Mouse (Mus musculus) gastrocnemius, adult 18-20 months (tissue): Measurements from ENCODE around the gene Nfib. TPM values are rescaled to one million over a fixed set of nuclear protein-coding genes. Genes with fewer than 3 reads are reported as not detected.

Experiments
- DNase-seq: peaks from one replicate; pipeline ENCODE4 v3.0.0; 2021; ENCODE audit warnings: low spot score
- total RNA-seq, 2 experiments: library from RNA; stranded (reverse); gene quantifications; 2 replicates each; pipeline ENCODE4 v1.2.3; 2021

Gene Nfib
- total RNA-seq, 2 experiments from 2014 or later = 83.1 to 87.8 TPM

GRCm38 (mm10) chr4:82470938-82471320 lies 234.6 kb downstream of the Nfib start:
- DNase-seq = no peak

DNA sequence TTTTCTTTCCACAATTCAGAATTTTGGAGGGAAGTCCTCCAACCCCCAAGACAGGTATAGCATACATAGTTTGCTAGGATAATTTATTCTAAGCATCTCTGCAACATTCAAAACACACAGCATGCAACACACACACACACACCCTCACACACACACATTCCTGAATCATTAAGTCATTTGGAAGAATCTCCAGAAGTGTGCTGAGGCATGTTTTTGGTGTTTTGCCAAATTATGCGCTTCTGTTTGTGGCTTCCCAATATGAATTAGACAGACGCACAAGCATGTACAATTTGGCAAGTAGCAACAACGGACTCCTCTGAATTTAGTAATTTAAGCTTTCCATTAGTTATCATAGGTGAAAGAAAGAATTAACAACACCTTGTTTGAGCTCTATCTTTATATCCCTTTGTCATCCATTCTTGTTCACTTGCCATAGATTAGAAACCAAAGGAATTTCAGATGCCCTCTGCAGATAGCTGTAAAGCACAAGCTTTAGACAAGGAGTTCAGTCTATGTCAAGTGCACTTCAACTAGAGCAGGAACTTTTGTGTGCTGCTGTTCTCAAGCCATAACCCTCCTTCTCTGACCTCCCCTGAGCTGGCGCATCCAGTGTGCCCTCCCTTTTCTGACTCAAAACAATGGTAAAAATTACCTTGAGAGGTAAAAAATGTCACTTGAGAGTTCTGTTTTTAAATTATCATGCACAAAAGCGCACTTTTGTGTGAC lies 235.2 kb downstream of the Nfib start:
- no peak for DNase-seq

DNA sequence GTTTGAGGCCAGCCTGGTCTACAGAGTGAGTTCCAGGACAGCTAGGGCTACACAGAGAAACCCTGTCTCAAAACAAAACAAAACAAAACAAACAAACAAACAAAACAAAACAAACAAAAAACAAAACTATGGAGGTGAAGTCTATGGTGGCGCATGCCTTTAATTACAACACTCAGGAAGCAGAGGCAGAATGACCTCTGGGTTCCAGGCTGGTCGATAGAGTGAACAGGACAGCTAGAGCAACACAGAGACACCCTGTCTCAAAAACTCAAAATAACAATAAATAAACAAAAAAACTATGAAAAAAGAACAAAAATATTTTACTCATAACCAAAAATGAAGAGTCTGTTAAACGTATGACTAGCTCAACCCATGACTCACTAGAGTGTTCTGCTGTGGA lies 236.6 kb downstream of the Nfib start:
- DNase-seq = no peak

DNA sequence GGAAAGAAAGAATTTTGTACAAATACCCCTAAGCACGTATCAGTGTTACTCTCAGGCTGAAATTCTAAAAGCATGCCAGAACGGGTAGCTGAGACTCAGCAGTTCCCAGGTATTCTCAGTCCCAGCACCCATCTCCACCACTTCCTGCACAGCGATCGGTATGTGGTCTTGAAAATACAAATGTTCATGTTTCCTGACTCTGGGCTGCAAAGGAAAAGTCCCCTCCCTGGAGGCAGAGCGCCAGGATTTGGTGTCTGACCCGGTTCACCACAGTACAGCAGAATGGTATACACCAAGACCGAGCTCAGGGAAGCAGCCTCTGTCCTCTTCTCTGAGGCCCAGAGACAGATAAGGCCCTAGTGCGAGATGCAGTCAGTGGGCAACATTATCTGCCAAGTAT lies 238.8 kb downstream of the Nfib start:
- peak; percentile 38 for DNase-seq

DNA sequence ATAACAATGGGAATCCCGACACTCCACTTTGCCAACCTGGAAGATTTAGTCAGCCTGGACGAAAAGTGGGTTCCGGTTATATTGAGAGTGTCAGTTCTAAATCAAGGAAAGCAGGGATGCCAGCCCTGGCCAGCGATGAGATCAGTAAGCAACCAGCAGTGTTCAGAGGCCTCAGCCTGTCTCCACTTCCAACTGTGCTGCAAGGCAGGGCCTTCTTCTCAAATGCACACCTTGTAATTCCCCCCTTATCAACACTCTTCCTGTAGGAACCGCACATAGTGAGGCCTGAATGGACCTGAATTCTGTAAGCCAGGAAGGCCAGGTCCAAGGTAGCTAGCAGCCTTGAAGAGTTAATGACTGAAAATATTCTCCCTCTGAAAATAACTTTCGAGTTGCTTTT lies 239.4 kb downstream of the Nfib start:
- peak; percentile 37 for DNase-seq

GRCm38 (mm10) chr4:82464051-82464632 lies 241.4 kb downstream of the Nfib start:
- DNase-seq = peak; percentile 56

DNA sequence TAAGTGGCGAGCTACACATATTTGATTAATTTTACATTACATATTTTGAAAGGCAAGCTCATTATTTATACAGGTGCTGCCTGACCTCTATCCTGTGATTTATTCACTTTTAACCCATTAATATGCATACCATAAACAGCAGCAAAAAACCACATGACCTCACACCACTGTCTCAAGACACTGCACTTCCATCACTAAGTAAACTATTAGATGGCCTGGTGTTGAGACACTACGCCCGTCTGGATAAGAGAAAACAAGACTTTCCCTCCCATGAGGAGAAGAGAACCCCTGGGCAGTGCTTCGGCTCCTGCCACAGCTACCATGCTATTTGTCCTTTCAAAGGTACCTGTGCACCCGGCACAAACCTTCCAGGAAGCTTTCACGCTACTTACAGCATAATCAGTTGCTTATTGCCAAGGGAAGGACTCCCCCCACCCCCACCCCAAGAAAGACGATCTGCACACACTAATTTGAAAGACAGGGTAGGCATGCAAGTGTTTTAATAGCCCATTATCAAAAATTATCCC lies 242.3 kb downstream of the Nfib start:
- no peak for DNase-seq

- DNase-seq = no peak
Measured at GRCm38 (mm10) chr4:82461676-82462075, 243.9 kb downstream of the Nfib start.

DNA sequence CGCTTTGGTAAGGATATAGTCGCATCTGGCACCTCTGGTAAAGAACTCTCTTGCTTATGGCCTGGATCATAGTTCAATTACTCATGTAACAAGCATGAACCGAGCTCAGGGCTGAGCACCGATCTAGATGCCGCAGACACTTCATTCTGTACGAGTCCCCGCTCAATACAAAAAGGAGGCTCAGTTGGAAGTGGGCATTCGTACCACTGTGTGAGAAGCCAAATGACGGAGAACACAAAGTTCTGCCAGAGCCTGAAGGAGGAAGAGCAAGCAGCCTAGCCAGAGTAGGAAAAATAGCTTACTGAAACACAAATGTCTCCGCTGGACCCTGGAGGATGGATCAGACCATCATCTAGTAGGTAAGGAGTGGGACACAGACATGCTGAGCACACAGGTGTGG lies 246.7 kb downstream of the Nfib start:
- DNase-seq = peak; percentile 35

DNA sequence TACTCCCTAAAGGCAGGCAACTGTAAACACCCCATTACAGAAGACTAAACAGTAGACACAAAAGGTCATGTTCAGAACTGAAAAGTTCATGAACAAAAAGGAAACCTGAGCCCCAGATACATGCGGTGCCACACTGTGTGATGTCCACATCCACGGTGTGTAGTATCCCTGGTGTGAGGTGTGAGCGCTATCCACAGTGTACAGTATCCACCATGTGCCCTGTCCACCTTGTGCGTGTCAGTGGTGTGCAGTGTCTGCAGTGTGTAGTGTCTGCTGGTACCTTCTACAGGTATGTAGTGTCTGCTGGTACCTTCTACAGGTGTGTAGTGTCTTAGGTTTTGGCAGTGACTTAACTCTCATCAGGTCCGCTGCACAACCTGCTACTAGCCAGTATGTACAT lies 248.6 kb downstream of the Nfib start:
- no peak for DNase-seq

GRCm38 (mm10) chr4:82456323-82456713 lies 249.2 kb downstream of the Nfib start:
- no peak for DNase-seq

DNA sequence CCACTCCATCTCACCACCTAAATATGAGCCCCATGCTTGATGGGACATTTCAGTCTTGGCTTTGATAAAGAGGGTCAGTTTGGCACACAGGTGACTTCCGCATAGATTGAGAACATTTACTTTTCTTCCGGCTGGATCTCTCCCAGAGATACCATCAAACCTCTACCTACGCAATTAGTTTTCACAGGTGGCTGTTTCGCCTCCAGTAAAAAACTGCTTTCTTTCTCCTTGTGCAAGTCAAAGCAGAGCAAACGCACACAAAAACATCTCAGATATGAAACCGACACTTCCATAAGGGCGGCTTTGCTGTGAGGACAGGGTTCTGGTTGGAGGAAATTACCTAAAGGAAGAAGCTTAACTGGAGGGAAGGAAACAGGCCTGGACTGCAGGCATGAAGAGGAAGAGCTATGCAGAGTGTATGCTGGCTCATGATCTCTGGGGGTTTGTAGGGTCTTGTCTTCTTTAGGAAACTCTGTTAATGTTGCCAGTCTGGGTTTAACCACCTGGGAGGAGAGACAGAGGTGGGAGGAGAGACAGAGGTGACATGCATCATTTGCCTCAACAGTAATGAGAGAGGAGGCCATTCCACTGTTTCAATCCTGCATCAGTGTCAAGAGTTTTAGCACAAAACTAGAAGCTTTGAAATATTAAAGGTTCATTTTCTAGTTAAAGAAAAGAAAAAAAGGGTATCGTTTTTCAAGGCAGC lies 249.8 kb downstream of the Nfib start:
- DNase-seq = no peak

- no peak for DNase-seq
Measured at GRCm38 (mm10) chr4:82454989-82455388, 250.6 kb downstream of the Nfib start.

- no peak for DNase-seq
Measured at GRCm38 (mm10) chr4:82453341-82453740, 252.2 kb downstream of the Nfib start.

- no peak for DNase-seq
Measured at GRCm38 (mm10) chr4:82452905-82453304, 252.6 kb downstream of the Nfib start.

GRCm38 (mm10) chr4:82447061-82447671 lies 258.4 kb downstream of the Nfib start:
- peak; percentile 97 for DNase-seq

DNA sequence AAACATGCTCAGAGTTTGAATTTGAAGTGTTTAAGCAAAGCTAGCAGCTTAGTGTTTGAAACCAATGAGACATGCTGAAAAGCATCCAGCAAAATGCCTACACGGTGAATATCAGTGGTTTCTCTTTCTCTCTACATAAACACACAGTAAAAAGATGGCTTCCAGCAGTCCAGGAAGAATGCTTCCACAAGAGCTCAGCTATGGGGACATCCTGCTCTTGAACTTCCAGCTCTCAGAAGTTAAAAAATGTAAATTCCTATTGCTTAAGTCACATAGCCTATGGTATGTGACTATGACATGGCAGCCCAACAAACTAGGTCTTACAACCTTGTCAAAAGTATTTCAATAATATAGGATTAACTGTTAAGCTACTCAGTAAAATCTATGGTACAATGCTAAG lies 261.5 kb downstream of the Nfib start:
- DNase-seq = no peak

- DNase-seq = no peak
Measured at GRCm38 (mm10) chr4:82443441-82443840, 262.1 kb downstream of the Nfib start.

- DNase-seq = no peak
Measured at GRCm38 (mm10) chr4:82443003-82443402, 262.5 kb downstream of the Nfib start.

DNA sequence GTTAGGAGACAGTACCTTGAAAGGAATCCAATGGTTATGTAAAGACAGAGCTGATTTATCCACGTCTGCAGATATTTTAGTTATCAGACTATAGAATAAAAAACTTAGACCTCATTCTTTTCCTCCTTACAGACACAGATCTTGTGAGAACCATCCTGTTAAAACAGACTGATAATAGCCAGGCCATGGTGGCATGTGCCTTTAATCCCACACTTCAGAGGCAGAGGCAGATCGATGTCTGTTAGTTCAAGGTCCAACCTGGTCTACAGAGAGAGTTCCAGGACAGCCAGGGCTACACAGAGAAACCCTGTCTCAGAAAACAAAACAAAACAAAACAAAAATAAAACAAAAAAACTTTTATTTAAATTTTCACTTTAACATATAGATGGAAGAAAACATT lies 264.9 kb downstream of the Nfib start:
- DNase-seq = no peak

DNA sequence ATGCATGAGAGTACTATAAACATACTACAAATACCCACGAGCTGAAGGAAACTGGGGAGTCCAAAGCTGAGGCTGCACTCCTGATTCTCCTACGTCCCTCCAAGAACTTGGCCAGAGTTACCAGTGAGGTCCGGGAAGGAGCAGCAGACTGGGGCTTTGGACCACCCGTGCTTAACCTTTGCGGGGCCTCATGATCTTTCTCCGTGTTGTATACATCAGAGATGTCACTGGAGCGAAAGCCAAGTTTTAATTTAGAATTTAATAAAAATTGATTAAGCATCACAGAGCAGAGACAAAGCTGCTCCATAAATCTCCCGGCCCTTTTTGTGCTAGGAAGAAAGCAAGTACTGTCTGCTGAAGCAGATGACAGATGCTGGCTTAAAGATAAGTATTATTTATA lies 265.7 kb downstream of the Nfib start:
- no peak for DNase-seq

- peak; percentile 47 for DNase-seq
Measured at GRCm38 (mm10) chr4:82438631-82439030, 266.9 kb downstream of the Nfib start.
